Mouse (Mus musculus) B cell, adult 2 months (primary cell): ENCODE data around the gene Hoxd13.

Experiments used
- DNase-seq, 2 experiments: peaks; one replicate each; pipeline ENCODE4 v3.0.0; 2022

Gene Hoxd13

DNA sequence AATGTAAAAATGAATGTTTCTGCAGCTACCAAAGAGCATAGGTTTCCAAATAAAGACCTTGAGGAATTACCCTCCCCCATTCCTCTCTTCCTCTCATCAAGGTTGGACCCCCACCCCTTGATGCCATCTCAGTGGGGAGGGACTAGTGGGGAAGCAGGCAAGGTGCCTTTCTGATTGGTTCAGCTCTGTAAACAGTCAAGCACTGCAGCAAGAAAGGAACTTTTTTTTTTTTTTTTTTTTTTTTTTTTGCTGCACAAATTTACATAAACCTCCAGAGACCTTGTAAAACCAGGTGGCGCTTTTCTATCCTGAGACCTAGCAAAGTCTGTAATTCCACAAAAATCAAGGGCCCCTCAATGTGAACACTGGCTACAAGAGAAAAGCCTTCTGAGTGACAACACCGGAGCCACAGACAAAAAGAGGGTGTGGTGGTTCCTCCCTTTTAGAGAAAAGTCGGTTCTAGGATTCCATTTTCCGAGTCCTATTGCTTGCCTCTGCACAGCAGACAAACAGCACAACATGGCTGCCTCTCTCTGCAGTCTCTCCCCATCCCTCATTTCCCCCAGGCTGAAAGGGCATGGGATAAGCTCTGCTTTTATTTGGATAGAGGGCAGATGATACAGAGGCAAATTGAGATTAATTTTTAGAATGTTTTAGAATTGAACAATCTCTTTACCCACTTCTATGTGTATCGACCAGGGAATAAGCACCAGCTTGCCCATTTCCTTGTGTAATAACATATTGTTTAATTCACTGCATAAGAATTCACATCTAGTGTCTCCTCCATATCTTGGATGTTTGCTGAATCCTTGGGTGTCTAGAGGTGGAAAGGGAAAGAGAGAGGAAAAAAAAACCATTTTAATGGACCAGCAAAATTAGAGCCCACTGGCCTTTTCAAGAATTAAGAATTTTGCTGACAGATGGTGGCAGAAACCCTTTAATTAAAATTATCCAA, 41.6 kb downstream of the Hoxd13 start:
- no peak for DNase-seq

- no peak for DNase-seq
Measured at GRCm38 (mm10) chr2:74710929-74711543, 42.9 kb downstream of the Hoxd13 start.

DNA sequence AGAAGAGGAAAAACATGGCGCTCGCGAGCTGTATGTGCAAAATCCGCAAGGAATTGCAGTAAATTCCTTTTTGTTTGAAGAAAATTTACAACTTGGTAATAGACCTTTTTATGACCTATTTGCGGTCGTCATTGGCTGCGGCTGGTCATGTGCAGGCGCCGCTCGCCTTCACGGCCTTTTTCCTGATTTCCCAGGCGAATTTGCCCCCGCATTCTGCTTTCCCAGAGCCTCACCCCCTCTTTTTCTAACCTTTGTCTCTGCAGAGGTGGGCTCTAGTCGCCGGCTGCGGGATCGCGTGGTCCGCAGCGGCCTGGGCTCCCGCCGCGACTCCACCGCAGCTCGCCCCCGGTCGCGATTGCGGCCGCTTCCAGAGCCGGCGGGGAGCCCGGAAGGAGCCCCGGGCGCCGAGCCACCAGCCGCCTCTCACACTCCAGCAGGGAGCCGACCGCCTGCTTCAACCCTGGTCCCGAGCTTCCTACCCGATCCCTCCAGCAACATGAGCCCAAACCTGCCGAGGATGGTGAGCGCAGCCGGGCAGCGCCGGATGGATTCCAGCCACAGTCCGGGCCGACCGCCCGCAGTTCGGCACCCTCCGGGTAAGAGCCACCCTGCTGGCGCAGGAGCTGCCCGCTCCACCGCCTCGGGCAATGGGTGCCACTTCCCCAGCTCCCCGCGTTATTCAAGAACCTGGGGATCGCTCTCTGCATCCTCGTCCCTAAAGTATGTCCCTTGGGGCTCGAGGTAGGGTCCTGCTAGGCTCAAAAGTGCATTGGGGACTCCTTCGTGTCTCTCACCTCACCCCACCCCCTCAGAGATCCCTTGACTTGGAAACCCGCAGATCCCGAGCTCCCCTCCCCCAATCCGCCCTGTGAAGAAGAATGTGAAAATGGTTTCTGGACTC, 43.9 kb downstream of the Hoxd13 start, which contains the start of the genes Hoxd3 and Hoxd4:
Gene Hoxd3, plus strand, starts transcription at position 207 of the 901 bp plus-strand sequence.
Gene Hoxd4, plus strand, starts transcription at position 209 of the 901 bp plus-strand sequence.
- DNase-seq = no peak

GRCm38 (mm10) chr2:74713239-74714150, 45.4 kb downstream of the Hoxd13 start:
- DNase-seq = no peak

DNA sequence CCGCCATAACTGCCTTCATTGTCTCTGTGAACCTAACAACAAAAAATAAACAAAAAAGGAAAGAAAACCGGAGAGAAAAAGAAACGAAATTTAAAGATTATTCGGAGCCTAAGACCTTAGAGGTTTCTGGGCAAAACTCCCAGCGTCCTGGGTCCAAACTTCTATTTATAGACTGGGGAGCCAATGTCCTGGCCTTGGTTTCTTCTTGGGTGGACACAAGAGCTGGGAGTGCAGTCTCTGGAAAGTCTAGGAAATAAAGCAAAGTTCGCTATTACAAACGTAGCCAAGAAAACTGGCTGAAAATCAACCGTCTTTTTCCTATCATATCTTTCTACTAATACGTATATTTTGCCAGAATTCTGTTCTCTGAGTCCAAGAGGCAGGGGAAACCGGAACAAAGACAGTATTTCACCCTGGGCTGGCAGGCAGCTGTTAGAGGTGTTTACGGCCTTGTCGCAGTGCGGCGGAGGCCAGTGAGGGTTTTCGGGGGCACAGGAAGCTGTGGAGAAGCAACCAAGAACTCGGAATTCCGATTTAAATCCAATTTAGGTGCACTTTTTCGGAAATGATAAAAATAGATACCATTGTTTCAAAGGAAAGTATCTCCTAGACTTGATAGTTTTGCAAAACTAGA, 46.2 kb downstream of the Hoxd13 start:
- DNase-seq = no peak

GRCm38 (mm10) chr2:74714881-74715280, 46.8 kb downstream of the Hoxd13 start:
- DNase-seq = no peak

GRCm38 (mm10) chr2:74715504-74716241, 47.6 kb downstream of the Hoxd13 start:
- peak; percentile 72 for DNase-seq

DNA sequence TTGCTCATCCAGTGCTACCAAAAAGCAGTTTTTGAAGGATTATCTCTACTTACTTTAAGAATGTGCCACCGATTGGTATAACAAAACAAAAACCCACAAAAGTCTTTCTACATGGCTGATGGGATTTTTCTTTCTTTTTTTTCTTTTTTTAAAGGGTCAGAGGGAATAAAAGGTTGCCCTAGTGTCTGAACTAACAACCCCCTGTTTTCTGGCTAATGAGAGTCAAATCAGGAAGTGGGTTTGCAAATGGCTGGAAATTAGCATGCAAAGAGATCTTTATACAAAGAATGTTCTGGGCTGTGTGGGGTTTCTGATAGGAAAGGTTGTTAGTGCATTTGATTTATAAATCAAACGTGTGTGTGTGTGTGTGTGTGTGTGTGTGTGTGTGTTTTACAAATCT, 52.3 kb downstream of the Hoxd13 start:
- DNase-seq = no peak

DNA sequence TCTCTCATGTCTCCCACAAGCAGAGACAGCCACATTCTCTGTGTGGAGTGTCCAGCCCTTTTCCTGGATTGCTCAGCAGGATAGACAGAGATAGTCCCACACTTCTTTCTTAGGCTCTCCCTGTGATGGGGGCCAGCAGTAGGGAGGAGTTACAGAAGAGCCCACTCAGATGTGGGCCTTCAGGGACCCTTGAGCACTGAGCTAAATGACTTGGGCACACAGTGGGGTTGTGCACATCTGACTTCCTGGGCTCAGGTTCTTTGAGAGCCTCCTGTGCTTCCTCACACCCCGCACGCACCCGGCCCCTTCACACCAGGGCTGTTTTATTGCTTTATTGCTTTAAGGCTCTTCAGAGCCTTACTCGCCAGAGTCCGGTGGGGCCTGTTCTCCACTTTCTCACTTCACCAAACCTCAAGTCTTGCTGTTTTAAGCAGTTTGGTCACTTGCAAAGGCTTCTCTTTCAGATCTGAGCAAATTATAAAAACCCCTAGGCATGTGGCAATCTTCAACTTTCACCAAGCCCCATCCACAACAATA, 52.9 kb downstream of the Hoxd13 start:
- no peak for DNase-seq
